Mouse (Mus musculus) adrenal gland (tissue): ENCODE results near the gene Eef2.

Experiments used
- intact Hi-C: fragments of 180-260 bp; cut with DNase I; formaldehyde crosslinking; loops from one replicate; pipeline ENCODE4 v1.15.1; 2025
- long read RNA-seq, 2 experiments: library from polyadenylated mRNA; unstranded; transcript quantifications; one replicate each; pipeline ENCODE4 v2.0.0; 2020; ENCODE audit warnings: borderline replicate concordance in 1 of 2; ENCODE audit not compliant: insufficient replicate concordance in 1 of 2

Gene Eef2
- long read RNA-seq, experiment 1, transcript Eef2-201 (14 exons, 3,089 nt), result major isoform, 357 of 475 reads
- long read RNA-seq, experiment 1, partial matches to known transcripts, result 106 of 475 reads
- long read RNA-seq, experiment 1, other reads (novel, unspliced or antisense), result 12 of 475 reads
- long read RNA-seq, experiment 2, transcript Eef2-201 (14 exons, 3,089 nt), result major isoform, 201 of 366 reads
- long read RNA-seq, experiment 2, partial matches to known transcripts, result 139 of 366 reads
- long read RNA-seq, experiment 2, other reads (novel, unspliced or antisense), result 26 of 366 reads

GRCm38 (mm10) chr10:81176466-81177271 is at the start of gene Eef2:
TSS of gene Eef2 (plus strand) at chr10:81176631.
- intact Hi-C loops, result loop anchor here (5.0 kb wide), 1 partner anchor 39 kb away; the partner anchor contains the start of gene Zbtb7a

- intact Hi-C loops, result no loop called here
Measured at GRCm38 (mm10) chr10:81134181-81134587, 42.2 kb upstream of the Eef2 start.

- intact Hi-C loops, result loop anchor here (5.0 kb wide), 1 partner anchor 42 kb away; the partner anchor contains the start of gene Eef2
Measured at GRCm38 (mm10) chr10:81134966-81135681, 41.3 kb upstream of the Eef2 start, which contains the start of gene Zbtb7a. TSS of gene Zbtb7a (plus strand) at chr10:81135220.

- intact Hi-C loops, result loop anchor here (5.0 kb wide), 1 partner anchor 41 kb away; the partner anchor contains the start of gene Eef2
Measured at GRCm38 (mm10) chr10:81135831-81136705, 40.4 kb upstream of the Eef2 start.

GRCm38 (mm10) chr10:81136706-81137231 is 39.7 kb upstream of the Eef2 start:
- intact Hi-C loops, result loop anchor here (5.0 kb wide), 1 partner anchor 41 kb away; the partner anchor contains the start of gene Eef2

- intact Hi-C loops, result loop anchor here (5.0 kb wide), 1 partner anchor 40 kb away; the partner anchor contains the start of gene Eef2
Measured at GRCm38 (mm10) chr10:81137252-81138130, 38.9 kb upstream of the Eef2 start.

- intact Hi-C loops, result loop anchor here (5.0 kb wide), 1 partner anchor 39 kb away; the partner anchor contains the start of gene Eef2
Measured at GRCm38 (mm10) chr10:81138131-81138782, 38.2 kb upstream of the Eef2 start.

- intact Hi-C loops, result loop anchor here (5.0 kb wide), 1 partner anchor 38 kb away; the partner anchor contains the start of gene Eef2
Measured at GRCm38 (mm10) chr10:81138821-81139528, 37.5 kb upstream of the Eef2 start.

GRCm38 (mm10) chr10:81139529-81139846 is 36.9 kb upstream of the Eef2 start:
- intact Hi-C loops, result loop anchor here (5.0 kb wide), 1 partner anchor 38 kb away; the partner anchor contains the start of gene Eef2

GRCm38 (mm10) chr10:81140005-81140404 is 36.4 kb upstream of the Eef2 start:
- intact Hi-C loops, result no loop called here

GRCm38 (mm10) chr10:81140717-81141454 is 35.5 kb upstream of the Eef2 start:
- intact Hi-C loops, result no loop called here

GRCm38 (mm10) chr10:81141455-81142210 is 34.8 kb upstream of the Eef2 start:
- intact Hi-C loops, result no loop called here

- intact Hi-C loops, result no loop called here
Measured at GRCm38 (mm10) chr10:81142551-81142981, 33.9 kb upstream of the Eef2 start.

- intact Hi-C loops, result no loop called here
Measured at GRCm38 (mm10) chr10:81143157-81143633, 33.2 kb upstream of the Eef2 start.

GRCm38 (mm10) chr10:81143845-81144437 is 32.5 kb upstream of the Eef2 start:
- intact Hi-C loops, result no loop called here

GRCm38 (mm10) chr10:81144667-81145066 is 31.8 kb upstream of the Eef2 start:
- intact Hi-C loops, result no loop called here
